Mouse (Mus musculus): ENCODE results near the gene Rft1. TPM values are rescaled to one million over a fixed set of nuclear protein-coding genes. Genes with fewer than 3 reads are reported as not detected.
A peak's percentile ranks its signal among the peaks of the same experiment; 100 is the strongest.

The Rft1 gene
- polyA plus RNA-seq, 1 experiment, result 18.1 TPM

- Histone ChIP-seq H3K4me1 (ENCODE audit: control insufficient read depth, insufficient read depth, low read length) (no peaks in the 10 kb centered on the region), H3K36me3 (ENCODE audit: control insufficient read depth, insufficient read depth, low read length, poor library complexity, severe bottlenecking) (no peaks in the 10 kb centered on the region), H3K27ac (ENCODE audit: insufficient read depth, low read length) (no peak overlapping the region), H3K4me3 (ENCODE audit: low read depth, low read length) (peak overlapping the region; percentile 67), H3K9ac (ENCODE audit: low read depth, poor library complexity, severe bottlenecking) (peak overlapping the region; percentile 82), H3K9me3 (replicated peaks; ENCODE audit: control insufficient read depth, insufficient read depth, low read length, poor library complexity, severe bottlenecking) (no peaks in the 10 kb centered on the region), H3K27me3 (ENCODE audit: control insufficient read depth, insufficient read depth, low read length, poor library complexity, severe bottlenecking) (no peaks in the 10 kb centered on the region)
- no peak for TF ChIP-seq CTCF (IDR thresholded peaks at IDR 0.05; ENCODE audit: low read depth, low read length)
- TF ChIP-seq POLR2A (IDR thresholded peaks at IDR 0.05; ENCODE audit: insufficient read depth, low read length), result no peak
- TF ChIP-seq EP300 (IDR thresholded peaks at IDR 0.05; ENCODE audit: insufficient read depth, low read depth, low read length), result no peak
These were observed 27.1 kb upstream of the Rft1 start for GRCm38 (mm10) chr14:30626756-30627742.

- Histone ChIP-seq H3K9ac (ENCODE audit: low read depth, poor library complexity, severe bottlenecking) (no peak overlapping the region), H3K36me3 (ENCODE audit: control insufficient read depth, insufficient read depth, low read length, poor library complexity, severe bottlenecking) (no peaks in the 10 kb centered on the region), H3K27ac (ENCODE audit: insufficient read depth, low read length) (no peak overlapping the region), H3K9me3 (replicated peaks; ENCODE audit: control insufficient read depth, insufficient read depth, low read length, poor library complexity, severe bottlenecking) (no peaks in the 10 kb centered on the region), H3K27me3 (ENCODE audit: control insufficient read depth, insufficient read depth, low read length, poor library complexity, severe bottlenecking) (no peaks in the 10 kb centered on the region), H3K4me1 (ENCODE audit: control insufficient read depth, insufficient read depth, low read length) (no peaks in the 10 kb centered on the region), H3K4me3 (ENCODE audit: low read depth, low read length) (no peak overlapping the region)
- TF ChIP-seq EP300 (IDR thresholded peaks at IDR 0.05; ENCODE audit: insufficient read depth, low read depth, low read length) (no peak), CTCF (IDR thresholded peaks at IDR 0.05; ENCODE audit: low read depth, low read length) (no peak), POLR2A (IDR thresholded peaks at IDR 0.05; ENCODE audit: insufficient read depth, low read length) (no peak)
These were observed 25.9 kb upstream of the Rft1 start for GRCm38 (mm10) chr14:30628235-30628634.

DNA sequence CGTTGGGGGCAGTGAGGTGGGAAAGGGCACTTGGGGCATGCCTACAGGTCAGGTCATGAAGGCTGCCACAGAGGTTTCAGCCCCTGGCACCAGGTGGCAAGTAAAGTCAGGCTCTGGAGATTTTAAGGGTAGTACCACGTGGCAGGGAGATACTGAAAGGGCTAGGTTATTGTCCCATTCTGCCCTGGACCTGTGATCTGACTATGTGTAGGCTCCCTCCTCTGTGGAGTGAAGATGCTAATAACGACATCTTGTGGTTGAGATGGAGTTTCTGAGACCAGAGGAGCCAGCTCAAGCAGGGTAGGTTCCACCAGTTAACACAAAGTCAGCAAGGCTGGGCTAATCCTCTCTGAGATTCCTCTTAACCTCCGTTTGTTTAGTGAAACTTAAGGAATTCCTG lies 24.3 kb upstream of the Rft1 start:
- Histone ChIP-seq H3K27me3 (ENCODE audit: control insufficient read depth, insufficient read depth, low read length, poor library complexity, severe bottlenecking) (no peaks in the 10 kb centered on the region), H3K27ac (ENCODE audit: insufficient read depth, low read length) (no peak overlapping the region), H3K4me1 (ENCODE audit: control insufficient read depth, insufficient read depth, low read length) (no peaks in the 10 kb centered on the region), H3K36me3 (ENCODE audit: control insufficient read depth, insufficient read depth, low read length, poor library complexity, severe bottlenecking) (no peaks in the 10 kb centered on the region), H3K4me3 (ENCODE audit: low read depth, low read length) (no peak overlapping the region), H3K9ac (ENCODE audit: low read depth, poor library complexity, severe bottlenecking) (no peak overlapping the region), H3K9me3 (replicated peaks; ENCODE audit: control insufficient read depth, insufficient read depth, low read length, poor library complexity, severe bottlenecking) (no peaks in the 10 kb centered on the region)
- TF ChIP-seq CTCF (IDR thresholded peaks at IDR 0.05; ENCODE audit: low read depth, low read length) (no peak), EP300 (IDR thresholded peaks at IDR 0.05; ENCODE audit: insufficient read depth, low read depth, low read length) (no peak), POLR2A (IDR thresholded peaks at IDR 0.05; ENCODE audit: insufficient read depth, low read length) (no peak)

DNA sequence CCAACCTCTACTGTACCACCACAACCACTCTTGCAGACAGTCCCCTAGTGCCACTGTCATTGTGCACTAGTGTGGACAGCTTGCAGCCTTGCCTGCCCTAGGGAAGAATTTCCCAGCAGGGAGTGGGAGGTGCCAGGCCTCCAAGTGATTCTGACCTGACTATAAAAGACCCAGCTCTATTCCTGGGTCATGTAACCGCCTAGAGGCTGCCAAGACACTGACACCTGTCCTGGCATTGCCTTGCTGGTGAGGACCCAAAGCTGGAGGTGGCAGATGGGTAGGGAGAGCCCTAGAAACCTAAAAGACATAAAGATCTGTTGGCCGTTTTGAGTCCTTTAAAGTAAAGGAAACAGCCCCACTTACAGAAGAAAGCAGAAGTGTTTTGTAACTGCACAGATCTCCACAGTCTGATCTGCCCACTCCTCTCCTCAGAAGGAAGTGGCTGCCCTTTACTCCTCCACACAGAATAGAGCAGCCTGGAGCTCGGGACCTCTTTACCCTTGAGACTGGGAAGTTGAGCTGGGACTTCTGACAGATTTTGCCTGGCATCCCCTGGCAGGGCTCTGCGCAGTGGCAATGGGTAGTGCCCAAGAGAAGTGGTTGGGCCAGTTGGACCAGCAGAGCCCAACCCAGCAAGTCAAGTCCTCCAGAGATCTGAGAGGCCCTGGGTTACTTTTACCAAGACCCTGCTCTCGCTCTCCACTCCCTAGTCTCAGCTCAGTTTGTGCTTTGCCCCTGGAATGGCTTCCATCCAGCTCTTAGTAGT lies 23.2 kb upstream of the Rft1 start:
- no peak overlapping the region for H3K9ac ChIP-seq (ENCODE audit: low read depth, poor library complexity, severe bottlenecking)
- no peaks in the 10 kb centered on the region for H3K9me3 ChIP-seq (replicated peaks; ENCODE audit: control insufficient read depth, insufficient read depth, low read length, poor library complexity, severe bottlenecking)
- H3K4me1 ChIP-seq (ENCODE audit: control insufficient read depth, insufficient read depth, low read length), result no peaks in the 10 kb centered on the region
- no peak overlapping the region for H3K27ac ChIP-seq (ENCODE audit: insufficient read depth, low read length)
- no peaks in the 10 kb centered on the region for H3K27me3 ChIP-seq (ENCODE audit: control insufficient read depth, insufficient read depth, low read length, poor library complexity, severe bottlenecking)
- no peak overlapping the region for H3K4me3 ChIP-seq (ENCODE audit: low read depth, low read length)
- TF ChIP-seq EP300 (IDR thresholded peaks at IDR 0.05; ENCODE audit: insufficient read depth, low read depth, low read length), result no peak
- TF ChIP-seq CTCF (IDR thresholded peaks at IDR 0.05; ENCODE audit: low read depth, low read length), result no peak
- no peak for TF ChIP-seq POLR2A (IDR thresholded peaks at IDR 0.05; ENCODE audit: insufficient read depth, low read length)
- H3K36me3 ChIP-seq (ENCODE audit: control insufficient read depth, insufficient read depth, low read length, poor library complexity, severe bottlenecking), result no peaks in the 10 kb centered on the region

DNA sequence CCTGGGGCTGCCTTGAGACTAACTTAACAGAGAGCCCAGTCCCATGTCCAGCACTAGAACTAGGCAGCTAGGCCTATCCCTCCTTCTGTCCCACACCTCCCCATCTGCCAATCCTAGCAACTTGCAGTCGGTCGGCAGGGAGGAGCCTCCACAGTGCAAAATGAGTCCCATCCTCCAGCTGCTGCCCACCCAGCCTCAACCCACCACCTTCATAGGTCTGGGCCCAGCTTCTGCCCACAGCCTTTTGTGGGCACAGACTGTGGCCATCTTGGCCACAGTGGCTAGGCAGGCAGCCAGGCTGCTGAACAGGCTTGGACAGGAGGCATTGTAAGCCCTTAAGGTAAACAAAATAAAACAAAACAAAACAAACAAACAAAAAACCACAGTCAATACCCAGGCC lies 22.3 kb upstream of the Rft1 start:
- TF ChIP-seq CTCF (IDR thresholded peaks at IDR 0.05; ENCODE audit: low read depth, low read length) (no peak), EP300 (IDR thresholded peaks at IDR 0.05; ENCODE audit: insufficient read depth, low read depth, low read length) (no peak), POLR2A (IDR thresholded peaks at IDR 0.05; ENCODE audit: insufficient read depth, low read length) (no peak)
- Histone ChIP-seq H3K4me1 (ENCODE audit: control insufficient read depth, insufficient read depth, low read length) (no peaks in the 10 kb centered on the region), H3K36me3 (ENCODE audit: control insufficient read depth, insufficient read depth, low read length, poor library complexity, severe bottlenecking) (no peaks in the 10 kb centered on the region), H3K9me3 (replicated peaks; ENCODE audit: control insufficient read depth, insufficient read depth, low read length, poor library complexity, severe bottlenecking) (no peaks in the 10 kb centered on the region), H3K9ac (ENCODE audit: low read depth, poor library complexity, severe bottlenecking) (no peak overlapping the region), H3K27me3 (ENCODE audit: control insufficient read depth, insufficient read depth, low read length, poor library complexity, severe bottlenecking) (no peaks in the 10 kb centered on the region), H3K4me3 (ENCODE audit: low read depth, low read length) (no peak overlapping the region), H3K27ac (ENCODE audit: insufficient read depth, low read length) (no peak overlapping the region)

Measured in ES-Bruce4 (cell line).